Mouse (Mus musculus) forebrain, embryonic 12.5 days (tissue): ENCODE data around the gene Lrrc7. TPM values are rescaled to one million over a fixed set of nuclear protein-coding genes. Genes with fewer than 3 reads are reported as not detected.

Source experiments
- ATAC-seq: fragments of 200-750 bp; cut with Nextera tagmentation; 2 replicates; pipeline ENCODE4 v1.8.0; 2017; ENCODE audit warnings: moderate TSS enrichment; ENCODE audit not compliant: low FRiP score
- H3K27ac ChIP-seq: fragments of 300-500 bp; sonication (generic); 2 replicates; pipeline ENCODE4 v1.5.1; 2016; ENCODE audit warnings: mild to moderate bottlenecking
- H3K27me3 ChIP-seq: fragments of 300-500 bp; sonication (generic); 2 replicates; pipeline ENCODE4 v1.6.1; 2016; ENCODE audit warnings: mild to moderate bottlenecking
- H3K36me3 ChIP-seq: fragments of 300-500 bp; sonication (generic); replicated peaks from 2 replicates; pipeline ENCODE4 v1.6.1; 2016; ENCODE audit warnings: mild to moderate bottlenecking
- H3K4me1 ChIP-seq: fragments of 300-500 bp; sonication (generic); 2 replicates; pipeline ENCODE4 v1.6.1; 2016
- H3K4me2 ChIP-seq: fragments of 300-500 bp; sonication (generic); 2 replicates; pipeline ENCODE4 v1.6.1; 2016; ENCODE audit warnings: mild to moderate bottlenecking, moderate library complexity
- H3K4me3 ChIP-seq: fragments of 300-500 bp; sonication (generic); replicated peaks from 2 replicates; pipeline ENCODE4 v1.5.1; 2016; ENCODE audit warnings: mild to moderate bottlenecking
- H3K9ac ChIP-seq: fragments of 300-500 bp; sonication (generic); 2 replicates; pipeline ENCODE4 v1.6.1; 2016; ENCODE audit warnings: mild to moderate bottlenecking
- H3K9me3 ChIP-seq: fragments of 300-500 bp; sonication (generic); 2 replicates; pipeline ENCODE4 v1.6.1; 2016
- WGBS: fragments of 180-500 bp; shearing (Covaris S2); methylation state at CpG from one replicate; pipeline ENCODE4 v1.1.7; 2016; 5-methylcytosine and 5-hydroxymethylcytosine counted together
- polyA plus RNA-seq: library from polyadenylated mRNA; unstranded; fragments of >200 nt; fragmentation: Nextera tagmentation; extraction: Ambion mirVana; gene quantifications from 2 replicates; pipeline ENCODE4 v1.2.1, GENCODE M21; 2016

Gene Lrrc7
- polyA plus RNA-seq, 1 experiment from 2014 or later = 8.3 TPM

GRCm38 (mm10) chr3:158356194-158356593 is 205.8 kb downstream of the Lrrc7 start:
- no peaks in the 10 kb centered on the region for H3K27me3 ChIP-seq
- no peak overlapping the region for H3K27ac ChIP-seq
- H3K36me3 ChIP-seq = no peaks in the 10 kb centered on the region
- H3K9ac ChIP-seq = no peak overlapping the region
- ATAC-seq = no peak
- no peaks in the 10 kb centered on the region for H3K4me1 ChIP-seq
- H3K4me2 ChIP-seq = no peak overlapping the region
- 89% methylated on average over 4 of the region's 4 CpGs for WGBS
- H3K4me3 ChIP-seq = no peak overlapping the region
- no peaks in the 10 kb centered on the region for H3K9me3 ChIP-seq

GRCm38 (mm10) chr3:158340808-158341207 is 221.2 kb downstream of the Lrrc7 start:
- no peak overlapping the region for H3K4me3 ChIP-seq
- H3K9me3 ChIP-seq = no peaks in the 10 kb centered on the region
- H3K4me2 ChIP-seq = no peak overlapping the region
- no peaks in the 10 kb centered on the region for H3K27me3 ChIP-seq
- H3K27ac ChIP-seq = no peak overlapping the region
- H3K9ac ChIP-seq = no peak overlapping the region
- ATAC-seq = no peak
- H3K36me3 ChIP-seq = no peaks in the 10 kb centered on the region
- H3K4me1 ChIP-seq = no peaks in the 10 kb centered on the region

- ATAC-seq = no peak
- Histone ChIP-seq H3K4me1 (no peaks in the 10 kb centered on the region), H3K36me3 (no peaks in the 10 kb centered on the region), H3K4me2 (no peak overlapping the region), H3K9ac (no peak overlapping the region), H3K27ac (no peak overlapping the region), H3K9me3 (no peaks in the 10 kb centered on the region), H3K4me3 (no peak overlapping the region), H3K27me3 (no peaks in the 10 kb centered on the region)
Measured at GRCm38 (mm10) chr3:158330085-158330484, 231.9 kb downstream of the Lrrc7 start.

- Histone ChIP-seq H3K4me3 (no peak overlapping the region), H3K4me2 (no peak overlapping the region), H3K4me1 (no peaks in the 10 kb centered on the region), H3K36me3 (no peaks in the 10 kb centered on the region), H3K27ac (no peak overlapping the region), H3K9me3 (no peaks in the 10 kb centered on the region), H3K9ac (no peak overlapping the region), H3K27me3 (no peaks in the 10 kb centered on the region)
- ATAC-seq = peak; percentile 79; the same call in 1 of the 2 replicates
- 34% methylated on average over 2 of the region's 2 CpGs for WGBS
Measured at GRCm38 (mm10) chr3:158310391-158310790, 251.6 kb downstream of the Lrrc7 start.

- Histone ChIP-seq H3K9ac (no peak overlapping the region), H3K4me3 (no peak overlapping the region), H3K36me3 (no peaks in the 10 kb centered on the region), H3K4me1 (no peaks in the 10 kb centered on the region), H3K27ac (no peak overlapping the region), H3K9me3 (no peaks in the 10 kb centered on the region), H3K4me2 (no peak overlapping the region), H3K27me3 (no peaks in the 10 kb centered on the region)
- no peak for ATAC-seq
Measured at GRCm38 (mm10) chr3:158307415-158307814, 254.6 kb downstream of the Lrrc7 start.

GRCm38 (mm10) chr3:158298732-158299131 is 263.3 kb downstream of the Lrrc7 start:
- Histone ChIP-seq H3K36me3 (no peaks in the 10 kb centered on the region), H3K4me1 (no peaks in the 10 kb centered on the region), H3K27me3 (no peaks in the 10 kb centered on the region), H3K27ac (no peak overlapping the region), H3K9me3 (no peaks in the 10 kb centered on the region), H3K4me2 (no peak overlapping the region), H3K9ac (no peak overlapping the region), H3K4me3 (no peak overlapping the region)
- ATAC-seq = no peak
- WGBS = 83% methylated on average over 3 of the region's 3 CpGs

GRCm38 (mm10) chr3:158295041-158295440 is 267.0 kb downstream of the Lrrc7 start:
- Histone ChIP-seq H3K9ac (no peak overlapping the region), H3K4me2 (no peak overlapping the region), H3K9me3 (no peaks in the 10 kb centered on the region), H3K27ac (no peak overlapping the region), H3K27me3 (no peaks in the 10 kb centered on the region), H3K4me1 (no peaks in the 10 kb centered on the region), H3K36me3 (no peaks in the 10 kb centered on the region), H3K4me3 (no peak overlapping the region)
- no peak for ATAC-seq
- WGBS = 85% methylated on average over 5 of the region's 5 CpGs

- H3K9me3 ChIP-seq = no peaks in the 10 kb centered on the region
- no peak overlapping the region for H3K4me2 ChIP-seq
- no peak overlapping the region for H3K4me3 ChIP-seq
- 71% methylated on average over 1 of the region's 1 CpGs for WGBS
- no peaks in the 10 kb centered on the region for H3K27me3 ChIP-seq
- H3K27ac ChIP-seq = no peak overlapping the region
- H3K9ac ChIP-seq = no peak overlapping the region
- H3K36me3 ChIP-seq = no peaks in the 10 kb centered on the region
- no peaks in the 10 kb centered on the region for H3K4me1 ChIP-seq
- no peak for ATAC-seq
Measured at GRCm38 (mm10) chr3:158284431-158284830, 277.6 kb downstream of the Lrrc7 start.

- ATAC-seq = no peak
- Histone ChIP-seq H3K4me3 (no peak overlapping the region), H3K4me1 (no peaks in the 10 kb centered on the region), H3K9me3 (no peaks in the 10 kb centered on the region), H3K4me2 (no peak overlapping the region), H3K9ac (no peak overlapping the region), H3K27ac (no peak overlapping the region), H3K36me3 (no peaks in the 10 kb centered on the region), H3K27me3 (no peaks in the 10 kb centered on the region)
- WGBS = 72% methylated on average over 2 of the region's 2 CpGs
Measured at GRCm38 (mm10) chr3:158278631-158279030, 283.4 kb downstream of the Lrrc7 start.

- H3K27ac ChIP-seq = no peak overlapping the region
- H3K4me3 ChIP-seq = no peak overlapping the region
- H3K4me1 ChIP-seq = no peaks in the 10 kb centered on the region
- H3K9me3 ChIP-seq = no peaks in the 10 kb centered on the region
- H3K4me2 ChIP-seq = no peak overlapping the region
- WGBS = 71% methylated on average over 1 of the region's 1 CpGs
- no peak for ATAC-seq
- H3K27me3 ChIP-seq = no peaks in the 10 kb centered on the region
- H3K9ac ChIP-seq = no peak overlapping the region
- H3K36me3 ChIP-seq = no peaks in the 10 kb centered on the region
Measured at GRCm38 (mm10) chr3:158272700-158273099, 289.3 kb downstream of the Lrrc7 start.

GRCm38 (mm10) chr3:158270887-158271286 is 291.1 kb downstream of the Lrrc7 start:
- Histone ChIP-seq H3K27ac (no peak overlapping the region), H3K9ac (no peak overlapping the region), H3K4me2 (no peak overlapping the region), H3K27me3 (no peaks in the 10 kb centered on the region), H3K4me3 (no peak overlapping the region), H3K36me3 (no peaks in the 10 kb centered on the region), H3K9me3 (no peaks in the 10 kb centered on the region), H3K4me1 (no peaks in the 10 kb centered on the region)
- 83% methylated on average over 1 of the region's 1 CpGs for WGBS
- ATAC-seq = no peak

GRCm38 (mm10) chr3:158252576-158252975 is 309.4 kb downstream of the Lrrc7 start:
- H3K9ac ChIP-seq = no peak overlapping the region
- H3K4me1 ChIP-seq = no peaks in the 10 kb centered on the region
- H3K4me2 ChIP-seq = no peak overlapping the region
- no peaks in the 10 kb centered on the region for H3K27me3 ChIP-seq
- no peak overlapping the region for H3K27ac ChIP-seq
- no peaks in the 10 kb centered on the region for H3K9me3 ChIP-seq
- H3K4me3 ChIP-seq = no peak overlapping the region
- no peak for ATAC-seq
- H3K36me3 ChIP-seq = no peaks in the 10 kb centered on the region

- Histone ChIP-seq H3K9ac (no peak overlapping the region), H3K36me3 (no peaks in the 10 kb centered on the region), H3K9me3 (no peaks in the 10 kb centered on the region), H3K4me1 (no peaks in the 10 kb centered on the region), H3K27ac (no peak overlapping the region), H3K4me2 (no peak overlapping the region), H3K27me3 (no peaks in the 10 kb centered on the region), H3K4me3 (no peak overlapping the region)
- ATAC-seq = peak; percentile 46; the same call in 1 of the 2 replicates
- 84% methylated on average over 1 of the region's 1 CpGs for WGBS
Measured at GRCm38 (mm10) chr3:158247672-158248071, 314.3 kb downstream of the Lrrc7 start.

- peaks cover 8% of the 10 kb centered on the region for H3K4me1 ChIP-seq
- no peak overlapping the region for H3K4me2 ChIP-seq
- no peak for ATAC-seq
- H3K9me3 ChIP-seq = no peaks in the 10 kb centered on the region
- no peak overlapping the region for H3K4me3 ChIP-seq
- no peaks in the 10 kb centered on the region for H3K36me3 ChIP-seq
- H3K27me3 ChIP-seq = no peaks in the 10 kb centered on the region
- H3K9ac ChIP-seq = no peak overlapping the region
- H3K27ac ChIP-seq = no peak overlapping the region
- WGBS = 47% methylated on average over 2 of the region's 2 CpGs
Measured at GRCm38 (mm10) chr3:158210657-158211056, 351.4 kb downstream of the Lrrc7 start.
